Mouse (Mus musculus) MEL (cell line): Measurements from ENCODE around the gene Kcp. TPM values are rescaled to one million over a fixed set of nuclear protein-coding genes. Genes with fewer than 3 reads are reported as not detected.

Experiments
- DNase-seq: peaks from one replicate; pipeline ENCODE4 v3.0.0; 2011; ENCODE audit warnings: low read depth, low spot score
- H3K27ac ChIP-seq: 2 replicates; pipeline ENCODE4 v1.5.1; 2012; ENCODE audit warnings: low read depth, mild to moderate bottlenecking, control low read depth, low read length, moderate library complexity; ENCODE audit not compliant: control insufficient read depth
- H3K27me3 ChIP-seq, 2 experiments: fragments of 150-350 bp in 1 of 2; sonication (generic) in 1 of 2; 2 replicates each; pipeline ENCODE4 v1.6.1; 2012; ENCODE audit warnings: low read length in 2 of 2, mild to moderate bottlenecking in 2 of 2, improper control_type of control experiment in 1 of 2, moderate library complexity in 1 of 2; ENCODE audit not compliant: insufficient read depth in 2 of 2, control insufficient read depth in 1 of 2
- H3K36me3 ChIP-seq, 2 experiments: 2 replicates each; pipeline ENCODE4 v1.6.1; 2012 to 2014; ENCODE audit warnings: low read length in 2 of 2, improper control_type of control experiment in 1 of 2, inconsistent platforms in 1 of 2, mild to moderate bottlenecking in 1 of 2; ENCODE audit not compliant: insufficient read depth in 2 of 2, control insufficient read depth in 1 of 2
- H3K4me1 ChIP-seq, 2 experiments: fragments of 150-350 bp in 1 of 2; sonication (generic) in 1 of 2; 2 replicates each; pipeline ENCODE4 v1.6.1; 2012; ENCODE audit warnings: low read length in 2 of 2, improper control_type of control experiment in 1 of 2, mild to moderate bottlenecking in 1 of 2; ENCODE audit not compliant: insufficient read depth in 2 of 2, control insufficient read depth in 1 of 2
- H3K4me3 ChIP-seq, 2 experiments: fragments of 150-350 bp in 1 of 2; sonication (generic) in 1 of 2; 2 replicates each; pipeline ENCODE4 v1.5.1; 2012; ENCODE audit warnings: low read depth in 2 of 2, low read length in 2 of 2, mild to moderate bottlenecking in 2 of 2, moderate library complexity in 2 of 2, control low read depth in 1 of 2, improper control_type of control experiment in 1 of 2; ENCODE audit not compliant: control insufficient read depth in 1 of 2, insufficient read depth in 1 of 2
- H3K79me2 ChIP-seq: 2 replicates; pipeline ENCODE4 v1.6.1; 2012; ENCODE audit warnings: mild to moderate bottlenecking, low read length, moderate library complexity; ENCODE audit not compliant: control insufficient read depth, poor library complexity, insufficient read depth
- H3K9ac ChIP-seq: 2 replicates; pipeline ENCODE4 v1.6.1; 2012; ENCODE audit warnings: low read depth, mild to moderate bottlenecking, control low read depth, low read length, moderate library complexity; ENCODE audit not compliant: control insufficient read depth, poor library complexity, severe bottlenecking
- H3K9me3 ChIP-seq: fragments of 150-350 bp; sonication (generic); replicated peaks from 2 replicates; pipeline ENCODE4 v1.6.1; 2012; ENCODE audit warnings: mild to moderate bottlenecking, low read length, improper control_type of control experiment, moderate library complexity; ENCODE audit not compliant: insufficient read depth
- CHD1 ChIP-seq: IDR thresholded peaks from 2 replicates; pipeline ENCODE4 v1.6.1; 2012; ENCODE audit warnings: low read depth, mild to moderate bottlenecking, inconsistent platforms, low read length, improper control_type of control experiment
- CHD2 ChIP-seq: IDR thresholded peaks from 2 replicates; pipeline ENCODE4 v1.6.1; 2011; ENCODE audit warnings: low read length, improper control_type of control experiment
- E2F4 ChIP-seq: IDR thresholded peaks from 2 replicates; pipeline ENCODE4 v1.6.1; 2011; ENCODE audit warnings: low read depth, low read length, improper control_type of control experiment, borderline replicate concordance
- ELF1 ChIP-seq: IDR thresholded peaks from 2 replicates; pipeline ENCODE4 v1.6.1; 2014; ENCODE audit warnings: low read depth, mild to moderate bottlenecking, inconsistent platforms, low read length, improper control_type of control experiment, moderate library complexity
- GABPA ChIP-seq: IDR thresholded peaks from 2 replicates; pipeline ENCODE4 v1.6.1; 2012; ENCODE audit warnings: low read depth, mild to moderate bottlenecking, inconsistent platforms, low read length, improper control_type of control experiment, moderate library complexity
- JUND ChIP-seq: IDR thresholded peaks from 2 replicates; pipeline ENCODE4 v1.6.1; 2011; ENCODE audit warnings: low read depth, mild to moderate bottlenecking, improper control_type of control experiment, low read length
- MAFK ChIP-seq: IDR thresholded peaks from 2 replicates; pipeline ENCODE4 v1.6.1; 2011; ENCODE audit warnings: low read depth, mild to moderate bottlenecking, low read length, improper control_type of control experiment, borderline replicate concordance
- MAX ChIP-seq: IDR thresholded peaks from 2 replicates; pipeline ENCODE4 v1.6.1; 2011; ENCODE audit warnings: low read length, improper control_type of control experiment
- MEF2A ChIP-seq: IDR thresholded peaks from 2 replicates; pipeline ENCODE4 v1.6.1; 2014; ENCODE audit warnings: low read depth, mild to moderate bottlenecking, inconsistent platforms, low read length, improper control_type of control experiment; ENCODE audit not compliant: poor library complexity, insufficient replicate concordance, severe bottlenecking; ENCODE audit errors: extremely low read depth
- MYC ChIP-seq: IDR thresholded peaks from 2 replicates; pipeline ENCODE4 v1.6.1; 2011; ENCODE audit warnings: low read depth, mild to moderate bottlenecking, low read length, improper control_type of control experiment, moderate library complexity
- NELFE ChIP-seq: IDR thresholded peaks from 2 replicates; pipeline ENCODE4 v1.6.1; 2011; ENCODE audit warnings: low read depth, low read length, improper control_type of control experiment
- POLR2A ChIP-seq, 2 experiments: IDR thresholded peaks; 2 replicates each; pipeline ENCODE4 v1.6.1; 2011 to 2012; ENCODE audit warnings: low read length in 2 of 2, mild to moderate bottlenecking in 2 of 2, control low read depth in 1 of 2, improper control_type of control experiment in 1 of 2, low read depth in 1 of 2, moderate library complexity in 1 of 2; ENCODE audit not compliant: control insufficient read depth in 1 of 2, insufficient read depth in 1 of 2, poor library complexity in 1 of 2
- RAD21 ChIP-seq: IDR thresholded peaks from 2 replicates; pipeline ENCODE4 v1.6.1; 2011; ENCODE audit warnings: mild to moderate bottlenecking, low read depth, low read length, improper control_type of control experiment
- SIN3A ChIP-seq: IDR thresholded peaks from 2 replicates; pipeline ENCODE4 v1.6.1; 2012; ENCODE audit warnings: low read length, improper control_type of control experiment, inconsistent platforms
- TBP ChIP-seq: IDR thresholded peaks from 2 replicates; pipeline ENCODE4 v1.8.0; 2011; ENCODE audit warnings: low read depth, low read length, improper control_type of control experiment
- ZKSCAN1 ChIP-seq: IDR thresholded peaks from 2 replicates; pipeline ENCODE4 v1.6.1; 2012; ENCODE audit warnings: low read depth, mild to moderate bottlenecking, inconsistent platforms, low read length, improper control_type of control experiment, moderate library complexity
- ZMIZ1 ChIP-seq: IDR thresholded peaks from 2 replicates; pipeline ENCODE4 v1.6.1; 2012; ENCODE audit warnings: low read depth, mild to moderate bottlenecking, inconsistent platforms, low read length, improper control_type of control experiment, moderate library complexity
- polyA plus RNA-seq, 2 experiments: library from polyadenylated mRNA; stranded (reverse) in 1 of 2; unstranded in 1 of 2; fragments of >175 nt in 1 of 2; fragments of >200 nt in 1 of 2; gene quantifications; 2 replicates each; pipeline versions ENCODE4 v1.2.1 to v1.2.4; 2012; ENCODE audit warnings: low replicate concordance in 2 of 2, low read depth in 1 of 2; ENCODE audit not compliant: insufficient read length in 2 of 2, insufficient read depth in 1 of 2, missing spikeins in 1 of 2
- total RNA-seq: library from RNA; depleted of rRNA; stranded (reverse); fragments of 300-350 nt; gene quantifications from 2 replicates; pipeline ENCODE4 v1.2.3, GENCODE M21; 2012

Gene Kcp
- total and polyA plus RNA-seq, 3 experiments, result 1.3 to 6.9 TPM; not detected in 1

GRCm38 (mm10) chr6:29433038-29433803, 74.5 kb downstream of the Kcp start, which contains the start of gene Flnc:
TSS of gene Flnc (plus strand) at chr6:29433256.
- Histone ChIP-seq H3K79me2 (no peaks in the 10 kb centered on the region), H3K36me3 (peaks cover 0 to 3% of the 10 kb centered on the region in 2 experiments; a peak in 1 of 4 replicates), H3K27ac (no peak within 1 kb of the TSS), H3K9me3 (no peaks in the 10 kb centered on the region), H3K9ac (no peak within 1 kb of the TSS), H3K4me1 (peaks cover 0 to 28% of the 10 kb centered on the region in 2 experiments; a peak in 3 of 4 replicates), H3K27me3 (no peaks in the 10 kb centered on the region), H3K4me3 (no peak within 1 kb of the TSS)
- no peak for DNase-seq
- TF ChIP-seq SIN3A, result no peak
- no peak for TF ChIP-seq CHD1
- no peak for TF ChIP-seq GABPA
- no peak for TF ChIP-seq JUND
- TF ChIP-seq NELFE, result no peak

DNA sequence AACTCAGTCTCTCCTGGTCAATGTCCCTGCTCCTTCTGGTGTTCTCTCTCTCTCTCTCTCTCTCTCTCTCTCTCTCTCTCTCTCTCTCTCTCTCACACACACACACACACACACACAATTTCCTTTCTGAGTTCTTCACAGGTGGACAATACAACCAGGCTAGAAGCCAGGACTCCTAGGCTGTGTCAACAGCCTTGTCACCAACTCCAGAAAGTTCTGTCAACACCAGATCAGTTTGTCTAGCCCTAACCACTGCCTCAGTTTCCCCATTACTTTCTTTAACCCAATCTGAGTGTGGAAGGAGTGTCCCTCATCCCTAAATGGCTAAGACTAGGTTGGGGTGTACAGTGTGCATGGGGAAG, 75.1 kb downstream of the Kcp start:
- Histone ChIP-seq H3K36me3 (peaks cover 0 to 3% of the 10 kb centered on the region in 2 experiments; a peak in 1 of 4 replicates), H3K27ac (no peak overlapping the region), H3K4me3 (no peak overlapping the region), H3K79me2 (no peaks in the 10 kb centered on the region), H3K27me3 (no peaks in the 10 kb centered on the region), H3K9me3 (no peaks in the 10 kb centered on the region), H3K9ac (no peak overlapping the region), H3K4me1 (peaks cover 0 to 28% of the 10 kb centered on the region in 2 experiments; a peak in 3 of 4 replicates)
- TF ChIP-seq E2F4, result no peak
- no peak for TF ChIP-seq MEF2A
- no peak for TF ChIP-seq POLR2A (IDR thresholded peaks at IDR 0.05; ENCODE audit: control insufficient read depth in 1 of 2, insufficient read depth in 1 of 2, low read depth in 1 of 2, low read length in 2 of 2, poor library complexity in 1 of 2)
- TF ChIP-seq ZMIZ1, result no peak
- TF ChIP-seq MAX, result no peak
- TF ChIP-seq MAFK, result no peak
- TF ChIP-seq CHD2, result no peak
- no peak for TF ChIP-seq ELF1
- TF ChIP-seq ZKSCAN1, result no peak
- no peak for TF ChIP-seq NELFE
- no peak for TF ChIP-seq MYC
- TF ChIP-seq JUND, result no peak
- TF ChIP-seq RAD21, result no peak
- no peak for TF ChIP-seq TBP
- no peak for DNase-seq
